8 mouse cellular contexts compared by ENCODE assay signal in genomic region chr10:97409181-97409581, GRCm38 (mm10).
DNase-seq lines count a peak whose midpoint lies in the region; ATAC-seq lines count a peak whose summit lies in the region.
"Had no signal": no experiment of that assay in that cellular context is flagged by ENCODE, and none has a peak within 500 bp of the region (broad histone marks: within the 10 kb centered on the region; RNA-seq: fewer than 3 reads in every experiment).

No protein-coding gene starts in this region.

- peak; percentile 30 for DNase-seq in ovary, adult 18-20 months (ENCODE audit: low spot score)
- DNase-seq in ovary, postnatal 10 days (ENCODE audit: low spot score) = no peak
- peak; percentile 57 for DNase-seq in gastrocnemius, postnatal 25 days
- DNase-seq in kidney, postnatal 36 days = peak; percentile 32 to 57
- no peak for DNase-seq in adrenal gland, adult 18-20 months (ENCODE audit: low spot score in 2 of 2)
- no peak for DNase-seq in layer of hippocampus, adult 11-12 months (ENCODE audit: low spot score)
- DNase-seq: thymus, postnatal 4 days had no signal

- no peak for ATAC-seq in monocyte, adult 5-6 weeks (replicated peaks; ENCODE audit: insufficient number of reproducible peaks, low FRiP score, low TSS enrichment, poor library complexity, severe bottlenecking)

Comparison
In these comparisons a context has a peak if more than half of its experiments do, and no peak if none do; other contexts are left out.
1. DNase-seq: peak in ovary, adult 18-20 months (single experiment), gastrocnemius, postnatal 25 days (single experiment) and kidney, postnatal 36 days (2 of 2); none in ovary, postnatal 10 days (single experiment), adrenal gland, adult 18-20 months (0 of 2) and layer of hippocampus, adult 11-12 months (single experiment).